Mouse (Mus musculus) embryonic facial prominence, embryonic 13.5 days (tissue): ENCODE results near the gene Elovl2. TPM values are rescaled to one million over a fixed set of nuclear protein-coding genes. Genes with fewer than 3 reads are reported as not detected.

Source experiments
- ATAC-seq: fragments of 200-750 bp; cut with Nextera tagmentation; 2 replicates; pipeline ENCODE4 v1.8.0; 2017; ENCODE audit warnings: low read depth; ENCODE audit not compliant: insufficient number of reproducible peaks, insufficient read depth, low FRiP score, low TSS enrichment
- H3K27ac ChIP-seq: fragments of 300-500 bp; sonication (generic); 2 replicates; pipeline ENCODE4 v1.5.1; 2015; ENCODE audit warnings: moderate library complexity, mild to moderate bottlenecking, inconsistent platforms
- H3K27me3 ChIP-seq: fragments of 300-500 bp; sonication (generic); 2 replicates; pipeline ENCODE4 v1.6.1; 2015; ENCODE audit warnings: mild to moderate bottlenecking, inconsistent platforms
- H3K36me3 ChIP-seq: fragments of 300-500 bp; sonication (generic); 2 replicates; pipeline ENCODE4 v1.6.1; 2015; ENCODE audit warnings: mild to moderate bottlenecking, inconsistent platforms
- H3K4me1 ChIP-seq: fragments of 300-500 bp; sonication (generic); 2 replicates; pipeline ENCODE4 v1.6.1; 2015; ENCODE audit warnings: inconsistent platforms
- H3K4me2 ChIP-seq: fragments of 300-500 bp; sonication (generic); 2 replicates; pipeline ENCODE4 v1.6.1; 2015; ENCODE audit warnings: moderate library complexity, mild to moderate bottlenecking, inconsistent platforms
- H3K4me3 ChIP-seq: fragments of 300-500 bp; sonication (generic); 2 replicates; pipeline ENCODE4 v1.5.1; 2015; ENCODE audit warnings: mild to moderate bottlenecking, inconsistent platforms
- H3K9ac ChIP-seq: fragments of 300-500 bp; sonication (generic); 2 replicates; pipeline ENCODE4 v1.6.1; 2015; ENCODE audit warnings: mild to moderate bottlenecking, inconsistent platforms
- H3K9me3 ChIP-seq: fragments of 300-500 bp; sonication (generic); 2 replicates; pipeline ENCODE4 v1.6.1; 2016; ENCODE audit warnings: inconsistent platforms
- WGBS: fragments of 180-500 bp; shearing (Covaris S2); methylation state at CpG from one replicate; pipeline ENCODE4 v1.1.7; 2015; ENCODE audit warnings: mixed read lengths; 5-methylcytosine and 5-hydroxymethylcytosine counted together
- polyA plus RNA-seq: library from polyadenylated mRNA; unstranded; fragments of >200 nt; fragmentation: Nextera tagmentation; extraction: Ambion mirVana; gene quantifications from 2 replicates; pipeline ENCODE4 v1.2.1, GENCODE M21; 2015

Gene Elovl2
- polyA plus RNA-seq, 1 experiment from 2014 or later: 9.0 TPM

DNA sequence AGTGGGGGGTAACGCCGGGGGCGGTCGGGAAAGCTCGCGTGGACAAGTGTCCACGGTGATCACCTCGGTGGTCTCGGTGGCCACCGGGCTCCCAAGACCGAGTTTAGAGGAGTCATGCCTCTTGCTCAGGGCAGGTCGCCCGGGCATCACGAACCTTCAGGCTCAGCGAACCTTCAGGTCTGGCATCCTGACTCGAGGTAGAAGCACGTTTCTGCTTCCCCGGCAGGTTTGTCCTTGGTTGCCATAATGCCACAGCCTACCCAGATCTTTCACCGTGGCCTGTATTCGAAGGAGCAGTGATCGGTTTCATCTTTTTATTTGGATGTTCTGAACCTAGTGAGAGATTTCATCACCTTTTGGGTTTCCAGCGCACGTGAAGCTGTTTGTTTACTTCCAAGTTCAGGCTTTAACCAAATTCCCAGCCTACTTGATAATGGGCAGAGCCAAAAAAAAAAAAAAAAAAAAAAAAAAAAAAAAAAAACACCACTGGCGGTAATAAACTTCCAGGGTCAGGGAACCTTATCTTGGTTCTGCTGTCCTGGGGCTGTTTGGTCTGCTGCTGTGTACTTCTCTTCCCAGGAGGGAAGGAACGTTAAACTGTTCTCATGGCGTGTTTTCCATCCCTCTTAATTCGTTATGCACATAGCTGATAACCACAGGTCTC lies 30.2 kb upstream of the Elovl2 start:
- no peak for ATAC-seq
- Histone ChIP-seq H3K4me1 (peaks cover 11% of the 10 kb centered on the region), H3K27ac (peak overlapping the region; percentile 88), H3K9me3 (no peaks in the 10 kb centered on the region), H3K4me3 (peak overlapping the region; percentile 80), H3K36me3 (no peaks in the 10 kb centered on the region), H3K27me3 (no peaks in the 10 kb centered on the region), H3K4me2 (peak overlapping the region; percentile 72), H3K9ac (peak overlapping the region; percentile 85)
- 1% methylated on average over 27 of the region's 27 CpGs for WGBS

DNA sequence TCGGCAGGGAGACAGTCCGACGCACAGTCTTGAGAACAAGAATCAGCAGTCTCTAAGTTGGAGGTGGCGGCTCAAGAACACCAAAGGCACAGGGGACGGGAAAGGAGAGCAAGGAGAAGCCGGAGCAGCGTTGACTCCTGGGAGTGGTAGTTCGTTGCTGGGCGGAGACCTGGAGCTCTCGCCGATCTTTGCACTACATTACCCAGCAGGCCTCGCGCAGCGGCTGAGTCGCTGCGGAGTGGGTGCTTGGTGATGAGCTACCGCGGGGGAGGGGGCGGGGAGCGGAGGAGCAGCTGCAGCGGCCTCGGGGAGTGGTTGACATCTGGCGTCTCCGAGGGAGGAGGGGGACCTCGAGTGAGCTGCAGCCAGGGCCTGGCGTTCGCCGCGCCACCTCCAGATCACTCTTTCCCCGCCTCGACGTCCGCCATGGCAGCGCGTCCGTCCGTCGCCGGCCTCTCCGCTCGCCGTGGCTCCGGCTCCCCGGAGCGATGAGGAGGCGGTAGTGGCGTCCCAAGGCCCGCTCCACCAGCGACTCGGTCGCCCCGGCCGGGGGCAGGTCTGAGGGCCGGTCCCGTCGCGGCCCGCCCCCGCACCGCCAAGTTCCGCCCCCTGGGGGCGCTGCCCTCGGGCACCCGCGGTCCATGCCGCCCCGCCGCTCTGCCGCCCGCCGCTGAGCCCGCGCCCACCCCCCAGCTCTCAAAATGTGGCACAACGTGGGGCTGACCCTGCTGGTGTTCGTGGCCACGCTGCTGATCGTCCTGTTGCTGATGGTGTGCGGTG lies 29.5 kb upstream of the Elovl2 start, which contains the start of gene Smim13:
Gene Smim13 (plus strand): TSS at position 307 of the 780 bp plus-strand sequence.
- under 1% methylated on average over 78 of the region's 78 CpGs for WGBS
- H3K9me3 ChIP-seq: no peaks in the 10 kb centered on the region
- peak within 1 kb of the TSS; percentile 88 for H3K27ac ChIP-seq
- peaks cover 11% of the 10 kb centered on the region for H3K4me1 ChIP-seq
- no peaks in the 10 kb centered on the region for H3K27me3 ChIP-seq
- H3K4me2 ChIP-seq: peak within 1 kb of the TSS; percentile 72
- ATAC-seq: peak; percentile 96
- no peaks in the 10 kb centered on the region for H3K36me3 ChIP-seq
- H3K9ac ChIP-seq: peak within 1 kb of the TSS; percentile 85
- peak within 1 kb of the TSS; percentile 80 for H3K4me3 ChIP-seq

DNA sequence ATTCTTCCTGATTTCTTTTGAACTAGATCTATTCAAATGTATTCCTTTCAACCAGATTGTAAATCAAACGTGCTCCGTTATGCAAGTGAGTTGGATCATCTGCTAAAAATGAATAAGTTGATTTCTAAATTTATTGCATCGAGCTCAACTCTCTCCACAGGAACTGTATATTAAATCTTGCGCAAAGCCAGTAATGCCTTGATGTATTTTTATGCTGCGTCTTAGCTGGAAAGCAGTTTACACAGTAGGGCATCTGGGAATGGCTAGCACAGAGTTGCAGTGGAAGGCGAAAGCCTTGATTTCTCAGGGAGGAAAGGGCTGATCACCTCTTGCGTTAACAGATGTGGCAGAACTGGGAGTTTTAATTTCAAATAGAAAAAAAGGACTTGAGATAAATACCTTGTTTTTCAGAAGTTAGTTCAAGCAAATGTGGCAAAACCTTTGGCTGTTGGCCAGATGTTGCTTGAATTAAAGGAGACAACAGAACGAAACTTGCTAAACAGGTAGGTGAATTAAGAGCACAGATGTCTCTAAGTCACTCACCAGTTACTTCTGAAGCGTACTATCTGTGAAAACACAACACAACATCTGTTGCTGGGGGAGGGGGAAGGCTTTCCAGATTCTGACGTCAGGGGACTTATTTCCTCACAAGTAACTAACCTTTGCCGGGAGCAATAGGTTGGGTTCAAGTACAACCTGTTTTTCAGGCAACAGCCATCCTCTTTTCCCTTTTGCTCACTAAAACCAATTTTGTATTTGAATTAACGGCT lies 28.7 kb upstream of the Elovl2 start:
- WGBS: 41% methylated on average over 12 of the region's 12 CpGs
- H3K36me3 ChIP-seq: no peaks in the 10 kb centered on the region
- no peaks in the 10 kb centered on the region for H3K9me3 ChIP-seq
- H3K27ac ChIP-seq: peak overlapping the region; percentile 81
- no peaks in the 10 kb centered on the region for H3K27me3 ChIP-seq
- peaks cover 11% of the 10 kb centered on the region for H3K4me1 ChIP-seq
- H3K4me3 ChIP-seq: peak overlapping the region; percentile 80
- H3K9ac ChIP-seq: peak overlapping the region; percentile 68
- ATAC-seq: no peak
- peak overlapping the region; percentile 72 for H3K4me2 ChIP-seq

DNA sequence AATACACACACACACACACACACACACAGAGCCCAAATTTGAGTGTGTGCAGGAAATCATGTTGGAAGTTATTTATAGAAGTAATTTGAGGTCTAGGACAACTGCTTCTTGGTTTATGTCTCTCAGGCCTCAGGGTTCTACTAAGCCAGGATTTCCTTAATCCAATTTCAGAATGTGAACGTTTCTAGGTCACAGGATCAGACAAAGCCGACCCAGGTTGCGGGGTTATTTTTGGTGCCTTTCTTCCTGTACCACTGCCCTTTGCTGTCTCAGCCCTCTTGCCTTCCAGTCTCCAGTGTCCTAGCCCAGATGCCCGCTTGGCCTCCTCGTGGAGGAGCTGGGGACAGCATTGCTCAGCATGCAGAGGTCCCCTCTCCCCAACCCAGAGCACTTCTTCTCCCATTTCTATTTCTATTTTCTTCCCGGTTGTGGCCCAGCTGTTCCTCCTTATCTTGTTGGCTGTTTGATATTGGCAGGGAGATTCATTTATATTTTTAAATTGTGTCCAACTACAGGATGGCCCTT lies 24.2 kb upstream of the Elovl2 start:
- H3K9ac ChIP-seq: no peak overlapping the region
- 46% methylated on average over 6 of the region's 6 CpGs for WGBS
- H3K27me3 ChIP-seq: no peaks in the 10 kb centered on the region
- no peaks in the 10 kb centered on the region for H3K36me3 ChIP-seq
- H3K4me2 ChIP-seq: no peak overlapping the region
- H3K27ac ChIP-seq: no peak overlapping the region
- no peaks in the 10 kb centered on the region; the same call in 1 of the 2 replicates for H3K9me3 ChIP-seq
- H3K4me3 ChIP-seq: no peak overlapping the region
- H3K4me1 ChIP-seq: 0 out of 2 replicates have a peak, but pooled peaks cover 5% of the 10 kb centered on the region
- ATAC-seq: no peak

DNA sequence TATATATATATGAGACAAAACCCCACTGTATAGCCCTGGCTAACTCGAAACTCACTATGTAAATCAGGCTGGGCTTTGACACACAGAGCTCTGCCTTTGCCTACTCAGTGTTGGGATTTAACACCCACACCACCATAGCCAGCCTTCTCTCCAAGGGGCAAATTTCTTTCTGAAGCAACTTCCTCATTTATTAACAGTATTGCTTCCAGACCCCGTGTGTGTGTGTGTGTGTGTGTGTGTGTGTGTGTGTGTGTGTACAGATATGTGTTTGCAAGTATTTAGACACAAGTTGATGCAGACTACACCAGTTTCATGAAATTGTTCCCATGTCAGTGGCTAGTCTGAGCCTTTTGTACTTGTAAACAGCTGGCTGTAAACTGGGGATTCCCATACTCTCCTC lies 21.4 kb upstream of the Elovl2 start:
- no peaks in the 10 kb centered on the region for H3K27me3 ChIP-seq
- H3K4me2 ChIP-seq: no peak overlapping the region
- no peaks in the 10 kb centered on the region; the same call in 1 of the 2 replicates for H3K9me3 ChIP-seq
- H3K36me3 ChIP-seq: no peaks in the 10 kb centered on the region
- H3K27ac ChIP-seq: no peak overlapping the region
- WGBS: 68% methylated on average over 2 of the region's 2 CpGs
- H3K4me1 ChIP-seq: no peaks in the 10 kb centered on the region
- ATAC-seq: no peak
- no peak overlapping the region for H3K9ac ChIP-seq
- no peak overlapping the region for H3K4me3 ChIP-seq

DNA sequence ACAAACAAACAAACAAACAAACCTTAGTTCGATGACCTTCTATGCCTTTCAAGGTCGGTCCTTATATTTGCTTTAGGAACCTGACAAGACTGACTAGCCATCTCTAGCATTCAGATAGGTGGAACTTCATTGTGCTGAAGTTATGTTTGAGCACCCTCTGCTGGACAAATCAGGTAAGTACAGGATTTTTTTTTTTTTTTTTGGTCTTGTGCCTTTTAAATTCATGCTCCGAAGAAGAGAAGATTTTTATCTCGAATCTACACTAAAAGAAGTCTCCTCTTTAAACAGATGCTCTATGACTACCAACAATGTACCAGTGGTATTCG lies 18.6 kb upstream of the Elovl2 start:
- H3K4me2 ChIP-seq: no peak overlapping the region
- no peak overlapping the region for H3K9ac ChIP-seq
- no peak overlapping the region for H3K4me3 ChIP-seq
- H3K9me3 ChIP-seq: no peaks in the 10 kb centered on the region; the same call in 1 of the 2 replicates
- H3K27me3 ChIP-seq: no peaks in the 10 kb centered on the region
- no peak for ATAC-seq
- no peaks in the 10 kb centered on the region for H3K36me3 ChIP-seq
- 9% methylated on average over 5 of the region's 5 CpGs for WGBS
- H3K27ac ChIP-seq: no peak overlapping the region
- no peaks in the 10 kb centered on the region for H3K4me1 ChIP-seq

DNA sequence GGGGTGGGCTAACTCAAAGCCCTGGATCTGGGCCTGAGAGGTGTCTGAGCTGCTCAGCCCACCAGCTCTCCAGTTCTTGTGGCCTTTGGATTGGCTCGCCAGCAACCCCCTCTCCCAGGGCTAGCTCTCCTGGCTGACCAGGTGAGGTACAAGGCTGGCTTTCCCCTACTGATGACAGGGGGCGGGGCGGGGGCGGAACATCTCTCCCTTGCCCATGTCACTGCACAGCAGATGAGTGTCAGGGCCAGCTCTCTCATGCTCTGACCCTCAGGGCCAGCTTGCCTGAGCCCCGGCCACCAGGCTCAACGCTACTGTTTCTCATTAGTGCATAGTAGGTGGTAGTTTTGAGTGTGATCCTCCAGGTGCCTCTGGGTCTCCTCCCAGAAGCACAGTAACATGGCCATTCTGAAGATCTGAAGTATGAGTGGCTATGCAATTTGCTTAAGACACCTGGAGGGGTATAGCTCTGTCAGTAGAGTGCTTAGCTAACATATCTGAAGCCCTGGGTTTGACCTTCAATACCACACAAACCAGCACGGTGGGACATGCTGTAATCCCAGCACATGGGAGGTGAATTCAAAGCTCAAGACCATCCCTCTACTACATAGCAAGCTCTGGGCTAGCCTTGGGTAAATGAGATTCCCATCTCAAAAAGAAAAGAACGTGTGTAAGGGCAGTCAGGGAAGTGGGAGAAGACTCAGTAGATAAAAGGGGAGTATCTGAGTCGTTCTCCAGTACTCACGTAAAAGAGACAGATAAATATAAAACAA lies 18.0 kb upstream of the Elovl2 start:
- no peak overlapping the region for H3K9ac ChIP-seq
- H3K9me3 ChIP-seq: no peaks in the 10 kb centered on the region; the same call in 1 of the 2 replicates
- no peak overlapping the region for H3K4me3 ChIP-seq
- no peak for ATAC-seq
- no peaks in the 10 kb centered on the region for H3K4me1 ChIP-seq
- no peaks in the 10 kb centered on the region for H3K27me3 ChIP-seq
- H3K27ac ChIP-seq: no peak overlapping the region
- WGBS: 69% methylated on average over 10 of the region's 10 CpGs
- no peak overlapping the region for H3K4me2 ChIP-seq
- H3K36me3 ChIP-seq: no peaks in the 10 kb centered on the region

DNA sequence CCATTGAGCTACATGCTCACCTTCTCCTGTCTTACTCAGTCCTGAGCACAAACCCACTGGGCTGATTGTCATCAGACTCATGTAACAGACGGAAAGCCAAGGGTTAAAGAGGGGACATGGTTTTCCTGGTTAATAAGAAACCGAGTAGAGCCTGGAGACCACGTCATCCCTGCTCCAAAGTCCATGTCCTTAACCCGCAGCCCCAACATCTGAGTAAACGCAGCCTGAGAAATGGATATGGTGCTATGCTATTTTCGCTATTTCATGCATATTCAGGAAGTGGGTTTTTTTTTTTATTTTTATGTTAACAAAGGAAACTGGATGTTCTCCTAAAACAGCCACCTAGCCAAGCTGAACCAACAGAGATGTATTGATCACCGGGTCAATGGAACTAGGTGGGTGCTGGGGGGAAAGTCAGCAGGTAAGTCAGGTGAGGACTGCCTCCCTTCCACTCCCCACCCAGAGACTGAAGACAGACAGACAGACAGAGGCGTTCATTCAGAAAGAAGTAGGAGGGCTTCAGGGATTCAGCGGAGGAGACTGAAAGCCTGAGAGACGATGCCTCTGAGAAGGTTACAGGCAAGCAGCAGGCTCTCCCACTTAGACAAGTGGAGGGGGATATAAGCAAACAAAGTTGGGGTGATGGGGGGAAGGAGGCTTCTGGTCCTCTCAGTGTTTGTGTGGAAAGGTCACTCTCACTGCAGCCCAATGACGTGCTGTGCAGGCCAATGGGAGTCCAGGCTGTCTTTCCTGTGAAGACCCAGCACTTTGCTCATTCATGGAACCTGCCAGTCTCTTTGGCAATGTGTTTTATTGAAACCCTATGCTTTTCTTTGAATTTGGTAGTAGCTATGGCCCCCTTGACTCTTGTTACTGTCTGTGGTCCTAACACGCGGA lies 15.9 kb upstream of the Elovl2 start:
- Histone ChIP-seq H3K4me3 (no peak overlapping the region), H3K4me2 (no peak overlapping the region), H3K4me1 (no peaks in the 10 kb centered on the region), H3K9ac (no peak overlapping the region), H3K27me3 (no peaks in the 10 kb centered on the region), H3K27ac (no peak overlapping the region), H3K36me3 (no peaks in the 10 kb centered on the region), H3K9me3 (no peaks in the 10 kb centered on the region)
- WGBS: 62% methylated on average over 13 of the region's 13 CpGs
- ATAC-seq: no peak

DNA sequence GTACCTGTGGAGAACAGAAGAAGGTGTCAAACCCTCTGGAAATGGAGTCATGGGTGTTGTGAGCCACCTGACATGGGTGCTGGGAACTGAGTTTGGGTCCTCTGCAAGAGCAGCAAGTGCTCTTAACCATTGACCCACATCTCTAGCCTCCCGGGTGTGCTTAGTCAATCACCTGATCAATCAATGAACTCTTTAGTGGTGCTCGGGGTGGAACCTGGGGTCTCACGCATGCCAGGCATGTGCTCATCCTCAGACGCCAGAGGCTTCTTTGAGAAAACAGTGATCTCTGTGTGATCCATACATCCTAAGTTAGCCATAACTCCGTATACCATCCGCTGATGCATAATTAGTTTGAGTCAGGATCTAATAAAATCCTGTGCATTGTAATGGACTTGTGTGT lies 15.0 kb upstream of the Elovl2 start:
- WGBS: 91% methylated on average over 6 of the region's 6 CpGs
- no peak overlapping the region for H3K4me3 ChIP-seq
- no peak overlapping the region for H3K27ac ChIP-seq
- no peaks in the 10 kb centered on the region for H3K27me3 ChIP-seq
- H3K4me1 ChIP-seq: no peaks in the 10 kb centered on the region
- no peak overlapping the region for H3K4me2 ChIP-seq
- H3K36me3 ChIP-seq: no peaks in the 10 kb centered on the region
- H3K9me3 ChIP-seq: no peaks in the 10 kb centered on the region
- no peak for ATAC-seq
- no peak overlapping the region for H3K9ac ChIP-seq

DNA sequence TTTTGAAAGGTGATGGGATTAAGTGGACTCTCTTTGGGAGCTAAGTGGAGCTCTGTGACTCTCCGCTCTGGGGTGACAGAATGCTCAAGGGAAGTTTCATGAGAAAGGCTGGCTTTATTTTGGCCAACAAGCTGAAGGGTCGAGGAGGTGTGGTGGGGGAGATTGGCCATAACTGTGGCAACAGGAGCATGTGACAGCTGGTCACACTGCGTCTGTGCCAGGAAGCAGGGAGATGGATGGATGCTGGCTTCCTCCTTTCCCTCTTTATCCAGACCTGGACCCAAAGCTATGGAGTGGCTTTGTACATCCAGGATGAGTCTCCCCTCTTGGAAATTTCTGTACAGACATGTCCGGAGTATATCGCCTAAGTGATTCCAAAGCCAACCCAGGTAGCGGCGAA lies 13.0 kb upstream of the Elovl2 start:
- 86% methylated on average over 7 of the region's 7 CpGs for WGBS
- Histone ChIP-seq H3K27me3 (no peaks in the 10 kb centered on the region), H3K4me2 (no peak overlapping the region), H3K4me3 (no peak overlapping the region), H3K27ac (no peak overlapping the region), H3K4me1 (no peaks in the 10 kb centered on the region), H3K36me3 (no peaks in the 10 kb centered on the region), H3K9me3 (no peaks in the 10 kb centered on the region), H3K9ac (no peak overlapping the region)
- ATAC-seq: no peak
